9 mouse cellular contexts compared by ENCODE assay signal in the genomic region with DNA sequence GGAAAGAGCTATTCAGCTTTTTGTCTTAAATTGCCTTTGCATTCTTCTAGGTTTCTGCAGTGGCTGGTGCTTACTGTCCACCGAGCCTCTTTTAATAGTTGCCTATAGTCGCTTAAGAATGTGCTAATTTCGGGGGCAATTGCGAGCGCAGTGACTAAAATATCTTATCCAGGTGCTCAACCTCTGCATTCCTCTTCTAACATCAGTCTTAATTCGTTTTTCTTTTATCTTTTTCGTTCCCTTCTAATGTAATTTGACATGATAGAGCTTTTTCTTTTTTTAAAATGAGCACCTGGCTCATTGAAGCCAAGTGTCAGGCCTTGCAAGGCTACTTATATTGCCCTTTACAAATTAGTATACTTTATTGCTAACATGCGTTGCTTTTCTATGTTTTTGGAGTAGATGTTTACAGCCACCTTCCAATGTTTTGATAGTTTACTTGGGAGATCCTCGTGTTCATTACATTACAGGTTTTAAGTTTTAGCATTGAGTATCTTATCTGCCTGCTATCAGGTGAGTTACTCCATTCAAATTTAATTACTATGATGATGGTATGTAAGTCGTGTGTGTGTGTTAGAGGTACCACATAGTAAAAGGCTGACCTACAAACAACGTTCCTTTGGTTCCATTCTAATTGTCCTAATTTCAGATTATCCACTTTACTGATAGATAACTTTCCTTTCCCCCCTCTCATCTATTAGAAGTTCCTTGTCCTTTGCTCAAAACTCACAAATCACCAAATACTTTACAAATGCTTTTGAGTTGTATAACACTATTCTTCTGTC. TPM values are rescaled to one million over a fixed set of nuclear protein-coding genes. Genes with fewer than 3 reads are reported as not detected.
DNase-seq lines count a peak whose midpoint lies in the region; ATAC-seq lines count a peak whose summit lies in the region.
"Had no signal": no experiment of that assay in that cellular context is flagged by ENCODE, and none has a peak within 500 bp of the region (broad histone marks: within the 10 kb centered on the region; RNA-seq: fewer than 3 reads in every experiment).

No protein-coding gene starts in this region.

- H3K27me3 ChIP-seq in kidney, embryonic 14.5 days (ENCODE audit: control insufficient read depth, insufficient read depth, low read length), result no peaks in the 10 kb centered on the region
- no peaks in the 10 kb centered on the region for H3K27me3 ChIP-seq in neural tube, embryonic 12.5 days (replicated peaks)

- H3K36me3 ChIP-seq in kidney, embryonic 14.5 days (ENCODE audit: control insufficient read depth, insufficient read depth, low read length), result no peaks in the 10 kb centered on the region
- H3K36me3 ChIP-seq in neural tube, embryonic 12.5 days, result no peaks in the 10 kb centered on the region

- H3K4me3 ChIP-seq in kidney, embryonic 14.5 days (ENCODE audit: low read length), result peak overlapping the region; percentile 53
- peak overlapping the region; percentile 34 for H3K4me3 ChIP-seq in neural tube, embryonic 12.5 days

- peak overlapping the region; percentile 50 for H3K4me2 ChIP-seq in kidney, embryonic 14.5 days (replicated peaks; ENCODE audit: low read depth, low read length)
- H3K4me2 ChIP-seq in neural tube, embryonic 12.5 days (replicated peaks), result peak overlapping the region; percentile 58

- peaks cover 22% of the 10 kb centered on the region for H3K4me1 ChIP-seq in kidney, embryonic 14.5 days (ENCODE audit: control insufficient read depth, insufficient read depth, low read length)
- H3K4me1 ChIP-seq in neural tube, embryonic 12.5 days, result peaks cover 18% of the 10 kb centered on the region

- ATAC-seq in kidney, embryonic 14.5 days (ENCODE audit: low FRiP score, low TSS enrichment), result no peak
- no peak for ATAC-seq in neural tube, embryonic 12.5 days (ENCODE audit: low FRiP score, low read depth)

- H3K9ac ChIP-seq in kidney, embryonic 14.5 days (ENCODE audit: low read depth, low read length), result peak overlapping the region; percentile 75
- H3K9ac ChIP-seq in neural tube, embryonic 12.5 days, result peak overlapping the region; percentile 59

- no peaks in the 10 kb centered on the region for H3K9me3 ChIP-seq in kidney, embryonic 14.5 days (ENCODE audit: control insufficient read depth, low read length)
- H3K9me3 ChIP-seq in neural tube, embryonic 12.5 days, result no peaks in the 10 kb centered on the region

- no peak for DNase-seq in kidney, adult 18-20 months
- peak; percentile 68 for DNase-seq in c-Kit-positive CD71-positive TER-119-positive erythroid progenitor cells, embryonic 14.5 days (ENCODE audit: low spot score)
- DNase-seq in induced T-regulatory cell, adult 2 months (ENCODE audit: low read depth), result peak; percentile 52
- no peak for DNase-seq in urinary bladder, postnatal 36 days (ENCODE audit: low spot score in 2 of 2)
- no peak for DNase-seq in gastrocnemius, postnatal 25 days
- no peak for DNase-seq in testis, postnatal 14 days (ENCODE audit: low spot score)

- peak overlapping the region; percentile 68 for H3K27ac ChIP-seq in kidney, embryonic 14.5 days (ENCODE audit: low read depth, low read length)
- no peak overlapping the region for H3K27ac ChIP-seq in neural tube, embryonic 12.5 days

- WGBS in kidney, embryonic 14.5 days, result 4% methylated on average over 11 of the region's 11 CpGs
- 3% methylated on average over 11 of the region's 11 CpGs for WGBS in neural tube, embryonic 12.5 days

RNA-seq across cellular contexts. Expression of gene Hist2h3c1, which starts 1.1 kb away (rescaled TPM):
- polyA plus RNA-seq in kidney, embryonic 14.5 days (2014; fragmentation: Nextera tagmentation; extraction: Ambion mirVana), result 0.91 and 2.4 TPM in 2 replicates
- 0.50 and 1.1 TPM in 2 replicates for polyA plus RNA-seq in neural tube, embryonic 12.5 days (2016; fragmentation: Nextera tagmentation; extraction: Ambion mirVana)
- not detected for total RNA-seq in gastrocnemius, postnatal 25 days (2021)
- polyA plus RNA-seq: brain, embryonic 14.5 days had no signal

RNA-seq across cellular contexts. Expression of gene Hist2h2aa1, which starts 2.3 kb away (rescaled TPM):
- polyA plus RNA-seq in kidney, embryonic 14.5 days (2014; fragmentation: Nextera tagmentation; extraction: Ambion mirVana), result 18.3 and 20.3 TPM in 2 replicates
- 19.2 and 21.1 TPM in 2 replicates for polyA plus RNA-seq in neural tube, embryonic 12.5 days (2016; fragmentation: Nextera tagmentation; extraction: Ambion mirVana)
- 1 to 10 TPM; 4.9 to 5.7 TPM for total RNA-seq in gastrocnemius, postnatal 25 days (2021)

RNA-seq across cellular contexts. Expression of gene Hist2h2aa2, which starts 7.5 kb away (rescaled TPM):
- 33.3 and 69.4 TPM in 2 replicates for polyA plus RNA-seq in kidney, embryonic 14.5 days (2014; fragmentation: Nextera tagmentation; extraction: Ambion mirVana)
- polyA plus RNA-seq in neural tube, embryonic 12.5 days (2016; fragmentation: Nextera tagmentation; extraction: Ambion mirVana), result 54.5 and 73.7 TPM in 2 replicates
- 100 to 1,000 TPM; 213 to 222 TPM for total RNA-seq in gastrocnemius, postnatal 25 days (2021)

RNA-seq across cellular contexts. Expression of gene Hist2h3c2, which starts 8.6 kb away (rescaled TPM):
- polyA plus RNA-seq in kidney, embryonic 14.5 days (2014; fragmentation: Nextera tagmentation; extraction: Ambion mirVana), result 5.4 and 6.9 TPM in 2 replicates
- 5.0 and 8.2 TPM in 2 replicates for polyA plus RNA-seq in neural tube, embryonic 12.5 days (2016; fragmentation: Nextera tagmentation; extraction: Ambion mirVana)
- total RNA-seq in gastrocnemius, postnatal 25 days (2021), result 10 to 100 TPM in 1 of 2 experiments, 1 to 10 TPM in 1; 7.1 to 11.4 TPM

RNA-seq across cellular contexts. Expression of gene Hist2h4, which starts 15.6 kb away (rescaled TPM):
- polyA plus RNA-seq in kidney, embryonic 14.5 days (2014; fragmentation: Nextera tagmentation; extraction: Ambion mirVana), result 8.9 and 10.8 TPM in 2 replicates
- polyA plus RNA-seq in neural tube, embryonic 12.5 days (2016; fragmentation: Nextera tagmentation; extraction: Ambion mirVana), result 8.5 and 13.5 TPM in 2 replicates
- 1 to 10 TPM; 7.5 to 8.7 TPM for total RNA-seq in gastrocnemius, postnatal 25 days (2021)

Comparison
In these comparisons a context has a peak if more than half of its experiments do, and no peak if none do; other contexts are left out.
1. DNase-seq: peak in c-Kit-positive CD71-positive TER-119-positive erythroid progenitor cells, embryonic 14.5 days (single experiment) and induced T-regulatory cell, adult 2 months (single experiment); none in kidney, adult 18-20 months (single experiment), urinary bladder, postnatal 36 days (0 of 2), gastrocnemius, postnatal 25 days (single experiment) and testis, postnatal 14 days (single experiment).